Mouse (Mus musculus) midbrain, embryonic 15.5 days (tissue): ENCODE measurements at regions not wholly inside any gene's neighbourhood (a gene's known extent, or its start where the extent isn't known, plus 50 kb on each side); places are given as distances from the start of the nearest gene placed in this dataset.
"Not testable (repeated sequence)": the region's sequence is repeated elsewhere in the genome, so short reads cannot be mapped to it uniquely, and the experiment has no call there.

Experiments used
- ATAC-seq: fragments of 200-750 bp; cut with Nextera tagmentation; replicated peaks from 2 replicates; pipeline ENCODE4 v1.8.0; 2017; ENCODE audit warnings: moderate TSS enrichment
- H3K27ac ChIP-seq: fragments of 300-500 bp; sonication (generic); 2 replicates; pipeline ENCODE4 v1.5.1; 2015; ENCODE audit warnings: mild to moderate bottlenecking, inconsistent platforms
- H3K27me3 ChIP-seq: fragments of 300-500 bp; sonication (generic); replicated peaks from 2 replicates; pipeline ENCODE4 v1.6.1; 2015; ENCODE audit warnings: inconsistent platforms
- H3K36me3 ChIP-seq: fragments of 300-500 bp; sonication (generic); replicated peaks from 2 replicates; pipeline ENCODE4 v1.6.1; 2015; ENCODE audit warnings: inconsistent platforms
- H3K4me1 ChIP-seq: fragments of 300-500 bp; sonication (generic); 2 replicates; pipeline ENCODE4 v1.6.1; 2015; ENCODE audit warnings: inconsistent platforms
- H3K4me2 ChIP-seq: fragments of 300-500 bp; sonication (generic); 2 replicates; pipeline ENCODE4 v1.6.1; 2015; ENCODE audit warnings: inconsistent platforms, mild to moderate bottlenecking, moderate library complexity
- H3K4me3 ChIP-seq: fragments of 300-500 bp; sonication (generic); 2 replicates; pipeline ENCODE4 v1.5.1; 2015; ENCODE audit warnings: mild to moderate bottlenecking, inconsistent platforms
- H3K9ac ChIP-seq: fragments of 300-500 bp; sonication (generic); 2 replicates; pipeline ENCODE4 v1.6.1; 2015; ENCODE audit warnings: mild to moderate bottlenecking, inconsistent platforms
- H3K9me3 ChIP-seq: fragments of 300-500 bp; sonication (generic); 2 replicates; pipeline ENCODE4 v1.6.1; 2016; ENCODE audit warnings: inconsistent platforms
- WGBS: fragments of 180-500 bp; shearing (Covaris S2); methylation state at CpG from one replicate; pipeline ENCODE4 v1.1.7; 2015; ENCODE audit warnings: mixed read lengths; 5-methylcytosine and 5-hydroxymethylcytosine counted together

DNA sequence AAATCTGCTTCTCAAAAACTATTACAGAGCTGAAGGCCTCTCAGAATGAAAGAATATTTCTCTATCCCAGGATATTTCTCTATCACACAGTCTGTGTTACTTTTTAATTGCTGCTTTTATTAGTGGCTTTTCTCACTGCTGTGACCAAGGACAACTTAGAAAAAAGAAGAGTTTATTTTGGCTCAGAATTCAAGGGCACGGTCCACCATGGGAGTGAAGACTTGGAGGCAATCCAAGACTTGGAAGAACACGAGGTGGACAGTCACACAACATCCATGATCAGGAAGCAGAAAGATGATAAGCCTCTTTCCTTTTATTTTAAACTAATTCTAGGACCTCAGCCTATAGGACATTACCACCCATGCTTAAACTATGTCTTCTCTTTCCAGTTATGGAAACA is 561.5 kb downstream of the Pdcd6ip start:
- 75% methylated on average over 2 of the region's 2 CpGs for WGBS
- H3K36me3 ChIP-seq, result no peaks in the 10 kb centered on the region
- H3K9ac ChIP-seq, result no peak overlapping the region
- no peak overlapping the region for H3K4me3 ChIP-seq
- H3K4me2 ChIP-seq, result no peak overlapping the region
- ATAC-seq, result no peak
- H3K27me3 ChIP-seq, result no peaks in the 10 kb centered on the region
- H3K9me3 ChIP-seq, result no peaks in the 10 kb centered on the region
- no peaks in the 10 kb centered on the region for H3K4me1 ChIP-seq
- no peak overlapping the region for H3K27ac ChIP-seq

- Histone ChIP-seq H3K4me1 (no peaks in the 10 kb centered on the region), H3K9me3 (no peaks in the 10 kb centered on the region), H3K9ac (no peak overlapping the region), H3K4me2 (no peak overlapping the region), H3K4me3 (no peak overlapping the region), H3K27me3 (no peaks in the 10 kb centered on the region), H3K36me3 (no peaks in the 10 kb centered on the region), H3K27ac (no peak overlapping the region)
- ATAC-seq, result no peak
- WGBS, result 72% methylated on average over 2 of the region's 2 CpGs
Observed at GRCm38 (mm10) chr9:113145036-113145435, 563.0 kb downstream of the Pdcd6ip start.

DNA sequence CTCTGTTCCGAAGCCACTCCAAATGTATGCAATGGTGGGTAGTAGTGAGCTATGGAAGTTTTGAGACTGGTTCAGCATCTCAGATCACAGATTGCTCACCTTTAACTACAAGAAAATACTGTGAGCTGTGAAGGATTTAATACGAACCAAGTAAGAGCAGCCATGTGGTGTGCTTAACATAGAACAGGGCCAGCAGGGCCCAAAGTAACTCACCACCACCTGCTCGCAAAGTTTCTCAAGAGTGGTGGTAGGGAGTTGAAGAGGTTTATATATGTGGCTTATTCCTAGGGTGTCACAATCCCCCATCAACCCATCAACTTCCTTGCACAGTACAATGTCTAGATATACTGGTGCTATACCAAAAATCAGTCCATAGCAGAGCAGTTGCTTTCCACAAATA is 573.4 kb downstream of the Pdcd6ip start:
- WGBS, result 89% methylated on average over 3 of the region's 3 CpGs
- Histone ChIP-seq H3K9me3 (no peaks in the 10 kb centered on the region), H3K27me3 (no peaks in the 10 kb centered on the region), H3K4me1 (no peaks in the 10 kb centered on the region), H3K36me3 (no peaks in the 10 kb centered on the region), H3K9ac (no peak overlapping the region), H3K4me2 (no peak overlapping the region), H3K4me3 (no peak overlapping the region), H3K27ac (no peak overlapping the region)
- no peak for ATAC-seq

DNA sequence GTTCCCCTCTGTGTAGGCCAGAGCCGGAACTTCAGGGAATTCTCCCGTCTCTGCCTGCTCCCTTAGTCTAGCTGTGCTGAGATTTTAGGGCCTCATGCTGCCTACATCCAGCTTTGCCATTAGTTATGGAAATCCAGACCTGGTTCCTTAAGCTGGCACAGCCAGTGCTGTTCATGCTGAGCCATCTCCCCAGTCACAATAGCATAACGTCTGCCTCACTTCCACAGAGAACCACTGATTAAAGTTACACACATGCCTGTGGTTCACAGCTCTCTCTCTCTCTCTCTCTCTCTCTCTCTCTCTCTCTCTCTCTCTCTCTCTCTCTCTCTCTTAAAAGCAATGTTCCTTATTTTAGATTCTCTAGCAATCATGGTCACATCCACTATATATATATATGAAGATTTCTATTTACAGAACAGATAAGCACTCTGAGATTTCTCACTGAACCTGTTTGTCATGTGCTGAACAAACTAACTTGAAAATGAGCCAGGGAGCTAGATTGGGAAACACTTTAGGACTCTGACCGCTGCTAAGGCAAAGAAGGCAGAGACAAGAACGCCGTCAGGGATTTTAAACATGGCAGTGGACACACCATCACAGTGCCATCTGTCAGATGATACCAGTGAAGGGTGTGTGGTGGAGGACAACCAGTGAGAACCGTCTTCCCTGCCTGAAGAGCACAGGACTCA is 584.9 kb downstream of the Pdcd6ip start:
- 74% methylated on average over 7 of the region's 7 CpGs for WGBS
- H3K9me3 ChIP-seq, result no peaks in the 10 kb centered on the region

GRCm38 (mm10) chr9:113122253-113122749 is 585.8 kb downstream of the Pdcd6ip start:
- no peak for ATAC-seq
- no peak overlapping the region for H3K27ac ChIP-seq
- no peaks in the 10 kb centered on the region for H3K4me1 ChIP-seq

More for the DNA sequence above, 584.9 kb downstream of the Pdcd6ip start:
- Histone ChIP-seq H3K36me3 (no peaks in the 10 kb centered on the region), H3K4me2 (no peak overlapping the region), H3K27ac (no peak overlapping the region), H3K4me3 (no peak overlapping the region), H3K4me1 (no peaks in the 10 kb centered on the region), H3K9ac (no peak overlapping the region), H3K27me3 (no peaks in the 10 kb centered on the region)
- no peak for ATAC-seq

GRCm38 (mm10) chr9:113120385-113120784 is 587.7 kb downstream of the Pdcd6ip start:
- no peak for ATAC-seq
- H3K27me3 ChIP-seq, result no peaks in the 10 kb centered on the region
- H3K4me3 ChIP-seq, result no peak overlapping the region
- no peaks in the 10 kb centered on the region for H3K4me1 ChIP-seq
- no peak overlapping the region for H3K4me2 ChIP-seq
- H3K9me3 ChIP-seq, result no peaks in the 10 kb centered on the region
- no peak overlapping the region for H3K27ac ChIP-seq
- no peaks in the 10 kb centered on the region for H3K36me3 ChIP-seq
- no peak overlapping the region for H3K9ac ChIP-seq

More at GRCm38 (mm10) chr9:113122253-113122749, 585.8 kb downstream of the Pdcd6ip start:
- Histone ChIP-seq H3K9me3 (no peaks in the 10 kb centered on the region), H3K9ac (no peak overlapping the region), H3K36me3 (no peaks in the 10 kb centered on the region), H3K27me3 (no peaks in the 10 kb centered on the region), H3K4me2 (no peak overlapping the region), H3K4me3 (no peak overlapping the region)
- 90% methylated on average over 3 of the region's 3 CpGs for WGBS

- Histone ChIP-seq H3K9me3 (no peaks in the 10 kb centered on the region), H3K4me2 (no peak overlapping the region)
Observed at GRCm38 (mm10) chr9:113119721-113120120, 588.3 kb downstream of the Pdcd6ip start.

GRCm38 (mm10) chr9:113115576-113115975 is 592.5 kb downstream of the Pdcd6ip start:
- Histone ChIP-seq H3K27ac (no peak overlapping the region), H3K4me2 (no peak overlapping the region), H3K4me1 (no peaks in the 10 kb centered on the region), H3K9ac (no peak overlapping the region), H3K27me3 (no peaks in the 10 kb centered on the region), H3K9me3 (no peaks in the 10 kb centered on the region), H3K36me3 (no peaks in the 10 kb centered on the region), H3K4me3 (no peak overlapping the region)
- no peak for ATAC-seq
- 74% methylated on average over 5 of the region's 5 CpGs for whole genome bisulfite sequencing

More at GRCm38 (mm10) chr9:113119721-113120120, 588.3 kb downstream of the Pdcd6ip start:
- Histone ChIP-seq H3K4me1 (no peaks in the 10 kb centered on the region), H3K27me3 (no peaks in the 10 kb centered on the region), H3K36me3 (no peaks in the 10 kb centered on the region), H3K27ac (no peak overlapping the region), H3K9ac (no peak overlapping the region), H3K4me3 (no peak overlapping the region)
- 90% methylated on average over 1 of the region's 1 CpGs for WGBS
- ATAC-seq, result no peak

DNA sequence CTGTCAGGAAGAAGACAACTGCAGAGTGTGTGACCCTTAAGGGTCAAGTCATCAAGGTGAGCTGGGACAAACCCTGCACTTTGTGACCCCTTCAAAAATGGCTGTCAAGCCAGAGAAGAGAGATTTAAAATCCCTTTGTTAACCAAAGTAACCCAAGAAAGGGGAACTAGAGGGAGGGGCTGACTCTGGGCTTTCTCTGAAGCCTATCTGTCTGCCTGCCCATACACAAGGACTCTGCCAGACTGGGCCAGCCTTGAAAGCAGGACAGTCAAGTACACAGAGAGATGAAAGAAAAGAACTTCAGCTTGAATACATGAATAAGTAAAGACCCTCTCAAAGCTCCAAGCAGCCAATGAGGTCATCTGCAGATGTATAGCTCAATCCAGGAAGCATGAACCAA is 595.3 kb downstream of the Pdcd6ip start:
- Histone ChIP-seq H3K4me2 (no peak overlapping the region), H3K27me3 (no peaks in the 10 kb centered on the region), H3K9ac (no peak overlapping the region), H3K4me1 (no peaks in the 10 kb centered on the region), H3K9me3 (no peaks in the 10 kb centered on the region), H3K36me3 (no peaks in the 10 kb centered on the region), H3K27ac (no peak overlapping the region), H3K4me3 (no peak overlapping the region)
- ATAC-seq, result no peak

DNA sequence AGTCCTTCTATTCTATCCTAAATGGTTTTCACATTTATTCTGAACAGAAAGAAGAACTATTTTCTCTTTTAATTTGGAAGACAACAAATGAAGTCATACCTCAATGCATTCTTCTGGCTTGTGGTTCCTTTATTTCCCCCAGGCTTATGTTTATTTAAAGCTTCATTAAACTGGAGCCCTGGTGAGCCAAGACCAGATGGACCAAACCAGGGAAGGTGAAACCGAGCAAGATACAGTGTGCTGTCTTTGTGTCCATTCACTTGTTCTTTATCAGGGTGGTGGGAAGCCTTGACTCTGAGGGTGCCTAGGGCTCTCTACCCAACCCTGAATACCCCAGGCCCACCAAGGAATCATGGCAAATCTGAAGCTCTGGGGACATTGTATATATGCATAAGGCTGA is 606.3 kb downstream of the Pdcd6ip start:
- Histone ChIP-seq H3K9ac (no peak overlapping the region), H3K27ac (no peak overlapping the region), H3K4me2 (no peak overlapping the region), H3K4me3 (no peak overlapping the region), H3K9me3 (no peaks in the 10 kb centered on the region), H3K4me1 (peaks cover 3% of the 10 kb centered on the region; the same call in 1 of the 2 replicates), H3K27me3 (no peaks in the 10 kb centered on the region), H3K36me3 (no peaks in the 10 kb centered on the region)
- WGBS, result 63% methylated on average over 1 of the region's 1 CpGs
- no peak for ATAC-seq

GRCm38 (mm10) chr9:113100641-113101040 is 607.4 kb downstream of the Pdcd6ip start:
- 65% methylated on average over 4 of the region's 4 CpGs for WGBS
- no peaks in the 10 kb centered on the region for H3K9me3 ChIP-seq
- H3K4me3 ChIP-seq, result no peak overlapping the region

DNA sequence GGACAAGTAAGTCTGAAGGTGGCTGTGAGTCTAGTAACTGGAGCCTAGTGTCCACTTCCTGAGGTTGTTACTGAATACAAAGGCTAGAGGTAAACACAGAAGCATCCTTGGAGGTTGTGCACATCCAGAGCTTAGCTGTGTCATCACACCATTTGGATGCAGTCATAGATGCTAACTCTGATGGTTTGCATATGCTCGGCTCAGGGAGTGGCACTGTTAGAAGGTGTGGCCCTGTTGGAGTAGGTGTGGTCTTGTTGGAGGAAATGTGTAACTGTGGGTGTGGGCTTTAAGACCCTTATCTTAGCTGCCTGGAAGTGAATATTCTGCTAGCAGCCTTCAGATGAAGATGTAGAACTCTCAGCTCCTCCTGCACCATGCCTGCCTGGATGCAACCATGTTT is 612.6 kb downstream of the Pdcd6ip start:
- not testable (repeated sequence) for H3K9me3 ChIP-seq, H3K4me1 ChIP-seq, ATAC-seq, H3K27ac ChIP-seq, H3K9ac ChIP-seq, H3K4me3 ChIP-seq, H3K4me2 ChIP-seq, H3K27me3 ChIP-seq, H3K36me3 ChIP-seq
- WGBS, result 81% methylated on average over 1 of the region's 1 CpGs

More at GRCm38 (mm10) chr9:113100641-113101040, 607.4 kb downstream of the Pdcd6ip start:
- H3K9ac ChIP-seq, result no peak overlapping the region
- no peak overlapping the region for H3K27ac ChIP-seq
- H3K27me3 ChIP-seq, result no peaks in the 10 kb centered on the region
- H3K4me1 ChIP-seq, result no peaks in the 10 kb centered on the region
- no peaks in the 10 kb centered on the region for H3K36me3 ChIP-seq
- no peak for ATAC-seq
- H3K4me2 ChIP-seq, result no peak overlapping the region

DNA sequence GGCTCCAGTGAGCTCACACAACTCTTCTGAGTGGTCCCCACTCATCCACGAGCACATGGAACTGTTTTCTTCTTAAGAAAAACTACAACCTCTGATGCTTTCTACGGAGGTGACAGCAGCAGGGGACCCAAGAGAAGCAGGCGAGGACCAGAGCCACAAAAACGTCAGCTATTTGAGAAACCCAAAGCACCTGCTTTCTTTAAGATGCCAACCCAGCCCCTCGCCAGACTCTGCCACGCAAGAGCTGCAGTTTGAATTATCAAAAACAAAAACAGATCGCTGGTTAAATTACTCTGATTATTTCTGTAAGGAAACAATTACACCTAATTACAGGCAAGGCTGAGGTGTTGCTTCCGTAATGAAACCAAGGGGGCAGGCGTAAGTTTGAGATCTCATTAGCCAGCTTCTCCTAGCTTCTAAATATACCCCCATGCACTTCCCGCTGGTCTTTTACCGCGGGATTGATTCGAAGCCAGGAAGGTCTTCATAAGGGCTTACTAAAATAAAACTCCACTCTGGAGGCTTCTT is 614.1 kb downstream of the Pdcd6ip start:
- no peak for ATAC-seq
- 81% methylated on average over 13 of the region's 13 CpGs for whole genome bisulfite sequencing
- H3K4me2 ChIP-seq, result no peak overlapping the region

More for the DNA sequence above, 614.1 kb downstream of the Pdcd6ip start:
- H3K9me3 ChIP-seq, result no peaks in the 10 kb centered on the region
- no peaks in the 10 kb centered on the region for H3K36me3 ChIP-seq
- H3K9ac ChIP-seq, result no peak overlapping the region
- H3K27me3 ChIP-seq, result no peaks in the 10 kb centered on the region
- H3K4me3 ChIP-seq, result no peak overlapping the region
- H3K4me1 ChIP-seq, result no peaks in the 10 kb centered on the region
- H3K27ac ChIP-seq, result no peak overlapping the region
